Mouse (Mus musculus): ENCODE results near the gene Hectd1. TPM values are rescaled to one million over a fixed set of nuclear protein-coding genes. Genes with fewer than 3 reads are reported as not detected.

Hectd1 gene
- total RNA-seq, 2 experiments from 2014 or later, result 79.2 to 97.2 TPM

DNA sequence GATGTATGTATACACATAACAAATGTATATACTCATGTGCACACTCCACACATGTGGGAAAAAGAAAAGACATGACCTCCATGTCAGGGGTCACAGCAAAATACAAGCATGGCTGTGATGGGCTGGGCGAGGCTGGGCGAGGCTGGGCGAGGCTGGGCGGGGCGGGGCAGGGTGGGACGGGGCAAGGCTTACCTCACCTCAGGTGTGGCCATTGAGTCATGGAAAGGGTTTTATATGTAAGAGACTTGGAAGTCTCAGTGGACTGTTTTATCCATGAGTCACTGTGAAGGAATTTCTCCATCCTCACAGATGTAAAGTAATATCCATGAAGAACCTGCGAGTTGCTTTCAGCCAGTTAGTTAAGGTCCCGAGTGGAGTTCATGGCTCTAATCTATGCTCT, 107.5 kb downstream of the Hectd1 start:
- DNase-seq, result no peak
- intact Hi-C loops (cut with DNase I; ENCODE audit: low total_unique reads), result no loop called here

DNA sequence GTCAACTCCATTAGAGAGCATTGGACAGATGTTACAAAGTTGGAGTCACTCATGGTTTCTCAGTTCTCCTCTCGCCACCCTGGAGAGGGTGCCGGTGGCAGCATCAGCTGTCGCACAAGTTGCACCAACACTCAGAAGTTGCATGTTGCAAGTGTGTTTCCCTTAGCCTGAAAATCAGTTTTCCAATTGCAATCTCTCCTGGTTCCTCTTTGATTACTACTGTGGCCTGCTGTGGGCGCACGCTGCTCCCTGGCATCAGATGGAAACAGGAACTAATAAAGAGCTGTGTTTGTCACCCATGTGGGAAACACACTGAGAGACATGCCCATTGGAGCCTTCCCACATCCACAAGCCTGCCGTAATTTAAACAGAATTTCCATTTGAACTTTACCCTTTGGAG, 110.7 kb downstream of the Hectd1 start:
- intact Hi-C loops (cut with DNase I; ENCODE audit: low total_unique reads), result no loop called here

GRCm38 (mm10) chr12:51712685-51713084, 116.7 kb downstream of the Hectd1 start:
- intact Hi-C loops (cut with DNase I; ENCODE audit: low total_unique reads), result no loop called here
- DNase-seq, result no peak

More for the DNA sequence above, 110.7 kb downstream of the Hectd1 start:
- DNase-seq, result no peak

DNA sequence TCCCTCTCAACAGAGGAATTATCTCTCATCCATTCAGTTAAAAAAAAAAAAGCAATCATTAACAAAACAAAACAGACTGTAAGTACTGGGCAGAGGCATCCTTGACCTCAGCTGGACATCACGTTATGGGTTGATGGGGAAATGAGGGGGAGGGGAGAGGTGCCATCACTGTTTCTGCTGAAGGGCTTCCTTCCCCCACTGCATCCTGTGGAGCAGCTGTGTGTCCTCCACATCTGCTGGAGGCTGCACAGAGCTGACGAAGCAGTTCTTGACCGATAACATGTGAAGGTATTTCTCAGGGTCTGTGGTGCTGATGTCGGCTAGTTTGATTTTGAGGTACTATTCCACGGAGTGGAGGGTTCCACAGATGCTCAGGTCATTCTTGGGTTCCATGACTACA, 119.2 kb downstream of the Hectd1 start:
- intact Hi-C loops (cut with DNase I; ENCODE audit: low total_unique reads), result no loop called here
- no peak for DNase-seq

DNA sequence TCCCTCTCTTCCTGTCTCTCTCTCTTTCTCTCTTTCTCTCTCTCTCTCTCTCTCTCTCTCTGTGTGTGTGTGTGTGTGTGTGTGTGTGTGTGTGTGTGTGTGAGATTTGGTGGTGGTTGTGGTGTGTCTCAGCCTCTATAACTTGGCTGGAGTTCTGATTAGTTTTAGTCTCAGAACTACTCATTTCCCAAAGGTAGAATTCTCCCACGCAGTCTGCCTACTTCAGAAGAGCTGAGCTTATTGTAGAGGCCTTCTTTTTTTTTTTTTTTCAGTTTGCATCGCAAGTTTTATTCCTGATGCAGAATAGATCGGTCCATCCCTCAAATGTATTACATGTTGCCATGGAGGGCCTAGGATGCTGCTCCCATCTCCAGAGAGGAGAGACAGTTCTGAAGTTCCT, 119.6 kb downstream of the Hectd1 start:
- no peak for DNase-seq
- intact Hi-C loops (cut with DNase I; ENCODE audit: low total_unique reads), result no loop called here

DNA sequence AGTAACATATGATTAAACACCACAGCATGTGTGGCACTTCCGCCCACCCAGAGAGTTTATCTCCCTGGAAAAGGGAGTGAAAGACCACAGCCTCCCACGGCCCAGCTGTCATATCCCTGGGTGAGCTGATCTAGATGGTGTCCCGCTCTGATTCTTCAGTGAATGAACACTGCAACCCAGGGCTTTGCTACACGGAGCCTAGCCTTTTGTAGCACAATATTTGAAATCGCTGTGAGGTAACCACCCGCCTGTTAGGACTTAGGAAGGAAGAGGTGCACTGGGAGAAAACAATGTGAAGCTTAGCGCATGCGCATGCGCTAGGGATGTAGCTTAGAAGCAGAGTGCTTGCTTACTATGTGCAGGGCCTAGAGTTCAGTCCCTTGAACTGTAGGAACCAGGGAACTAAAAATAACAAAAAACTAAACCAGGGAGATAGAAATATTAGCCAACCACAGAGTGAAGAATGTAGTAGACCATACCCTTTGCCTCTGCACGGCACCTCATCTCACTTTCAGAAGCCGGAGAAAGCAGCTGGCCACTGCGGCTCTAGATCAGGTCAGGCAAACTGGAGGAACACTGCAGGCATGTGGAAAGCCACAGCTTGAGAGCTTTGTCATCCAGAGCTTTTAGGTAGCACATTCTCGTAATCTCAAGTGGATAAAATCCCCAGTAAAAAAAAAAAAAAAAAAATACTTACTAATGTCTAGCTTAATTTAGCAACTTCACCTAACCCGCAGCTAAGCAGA, 120.2 kb downstream of the Hectd1 start:
- intact Hi-C loops (cut with DNase I; ENCODE audit: low total_unique reads), result no loop called here
- no peak for DNase-seq

DNA sequence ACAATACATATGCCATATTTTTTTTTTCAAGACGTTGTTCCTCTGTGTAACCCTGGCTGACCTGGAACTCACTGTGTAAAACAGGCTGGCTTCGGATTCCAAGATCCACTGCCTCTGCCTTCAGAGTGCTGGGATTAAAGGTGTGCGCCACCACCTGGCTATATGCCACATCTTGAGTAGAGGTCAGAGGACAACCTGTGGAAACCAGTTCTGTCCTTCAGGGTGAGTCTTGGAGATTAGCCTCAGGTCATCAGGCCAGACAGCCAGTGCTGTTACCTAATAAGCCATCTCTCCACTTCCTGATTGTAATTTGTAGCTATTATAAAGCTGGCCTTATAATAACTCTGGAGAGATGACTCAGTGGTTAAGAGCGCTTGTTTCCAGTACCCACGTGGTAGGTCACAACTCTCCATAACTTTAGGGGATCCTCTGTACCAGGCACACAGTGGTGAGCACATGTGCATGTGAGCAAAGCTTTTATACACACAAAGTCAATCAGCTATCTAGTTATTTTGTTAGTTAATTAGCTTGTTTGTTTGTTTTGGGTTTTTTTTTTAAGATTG, 122.6 kb downstream of the Hectd1 start:
- intact Hi-C loops (cut with DNase I; ENCODE audit: low total_unique reads), result no loop called here
- no peak for DNase-seq

GRCm38 (mm10) chr12:51705778-51706177, 123.6 kb downstream of the Hectd1 start:
- intact Hi-C loops (cut with DNase I; ENCODE audit: low total_unique reads), result no loop called here

DNA sequence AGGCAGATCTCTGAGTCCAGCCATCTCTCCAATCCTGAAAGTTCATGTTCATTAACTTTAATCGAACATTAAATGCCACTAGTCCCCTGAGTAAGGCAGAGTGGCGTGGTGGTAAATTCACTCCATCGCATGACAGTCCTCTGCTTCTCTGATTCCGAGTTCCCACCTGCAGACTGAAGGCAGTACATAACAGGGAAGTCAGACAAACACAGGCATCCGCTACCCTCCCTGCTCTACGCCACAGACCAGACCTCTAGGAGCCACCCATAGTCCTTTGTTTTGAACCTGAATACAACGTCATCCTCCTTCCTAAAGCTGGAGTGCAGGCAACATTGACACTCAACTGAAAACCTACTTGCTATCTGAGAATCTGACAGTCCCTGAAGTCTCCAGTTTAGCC, 124.8 kb downstream of the Hectd1 start:
- no peak for DNase-seq
- intact Hi-C loops (cut with DNase I; ENCODE audit: low total_unique reads), result no loop called here

More at GRCm38 (mm10) chr12:51705778-51706177, 123.6 kb downstream of the Hectd1 start:
- no peak for DNase-seq

GRCm38 (mm10) chr12:51703859-51704258, 125.5 kb downstream of the Hectd1 start:
- intact Hi-C loops (cut with DNase I; ENCODE audit: low total_unique reads), result no loop called here
- DNase-seq, result no peak

- intact Hi-C loops (cut with DNase I; ENCODE audit: low total_unique reads), result no loop called here
- DNase-seq, result no peak
Measured at GRCm38 (mm10) chr12:51701723-51702122, 127.6 kb downstream of the Hectd1 start.

DNA sequence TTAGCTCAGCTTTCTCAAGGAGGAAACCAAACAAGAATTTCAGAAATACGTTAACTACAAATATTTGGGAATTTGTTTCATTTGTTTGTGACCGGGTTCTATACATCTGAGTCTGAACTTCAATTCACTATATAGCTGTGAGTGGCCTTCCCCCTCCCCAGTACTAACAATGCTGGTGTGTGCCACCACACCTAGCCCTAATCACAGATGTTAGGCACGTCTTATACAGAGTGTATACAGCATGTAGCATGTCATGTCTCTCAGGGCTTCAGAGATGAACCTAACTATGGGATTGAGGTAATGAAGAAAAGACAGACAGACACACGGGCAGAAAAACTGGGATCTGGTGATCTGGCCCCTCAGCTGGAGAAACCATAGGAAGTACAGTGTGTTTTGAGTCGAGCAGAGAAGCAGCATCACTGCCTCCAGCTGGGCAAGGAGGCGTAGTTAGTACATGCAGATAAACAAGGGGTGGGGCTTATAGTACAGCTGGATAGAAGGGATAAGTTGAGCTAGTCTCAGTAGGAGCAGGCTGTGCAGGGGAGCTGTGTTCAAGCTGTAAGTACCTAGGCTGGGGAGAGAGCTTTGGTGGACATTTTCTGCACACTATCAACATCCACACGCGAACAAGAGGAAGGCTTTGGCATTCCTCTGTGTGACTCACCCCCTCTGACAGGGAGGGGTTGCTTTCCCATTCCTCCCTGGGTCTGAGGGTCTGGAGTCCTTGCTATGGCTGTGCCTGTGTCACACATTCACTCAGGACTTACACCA, 129.5 kb downstream of the Hectd1 start:
- DNase-seq, result no peak
- intact Hi-C loops (cut with DNase I; ENCODE audit: low total_unique reads), result loop anchor here (5.0 kb wide), 1 partner anchor 32 kb away; no protein-coding TSS in a partner anchor

- intact Hi-C loops (cut with DNase I; ENCODE audit: low total_unique reads), result loop anchor here (5.0 kb wide), 1 partner anchor 36 kb away; no protein-coding TSS in a partner anchor
- DNase-seq, result no peak
Measured at GRCm38 (mm10) chr12:51696157-51696556, 133.2 kb downstream of the Hectd1 start.

- no peak for DNase-seq
- intact Hi-C loops (cut with DNase I; ENCODE audit: low total_unique reads), result loop anchor here (5.0 kb wide), 1 partner anchor 37 kb away; no protein-coding TSS in a partner anchor
Measured at GRCm38 (mm10) chr12:51694966-51695365, 134.4 kb downstream of the Hectd1 start.

GRCm38 (mm10) chr12:51694096-51694495, 135.2 kb downstream of the Hectd1 start:
- intact Hi-C loops (cut with DNase I; ENCODE audit: low total_unique reads), result no loop called here
- DNase-seq, result no peak

Other genes starting within 250 kb of the Hectd1 start
- under 1 TPM; 0.08 to 0.16 TPM for gene Coch, start 236.2 kb downstream of the Hectd1 start, total RNA-seq (2021)
- gene Ap4s1, start 138.5 kb downstream of the Hectd1 start, total RNA-seq (2021), result 10 to 100 TPM; 40.5 to 41.4 TPM
- 100 to 1,000 TPM; 109 to 115 TPM for gene Strn3, start 137.6 kb downstream of the Hectd1 start, total RNA-seq (2021)
- gene Heatr5a, start 141.8 kb upstream of the Hectd1 start, total RNA-seq (2021), result 10 to 100 TPM; 14.1 to 17.9 TPM
- 1 to 10 TPM; 5.1 to 5.8 TPM for gene Dtd2, start 177.0 kb upstream of the Hectd1 start, total RNA-seq (2021)
- gene Gpr33, start 198.5 kb upstream of the Hectd1 start, total RNA-seq (2021), result not detected